Mouse (Mus musculus) hematopoietic stem cell, adult 5-6 weeks (primary cell): ENCODE data around the gene Eapp. TPM values are rescaled to one million over a fixed set of nuclear protein-coding genes. Genes with fewer than 3 reads are reported as not detected.

Experiments used
- ATAC-seq, 2 experiments: fragments of 125-278 bp in 1 of 2; replicated peaks in 1 of 2; 2 replicates each; pipeline ENCODE4 v1.8.0; 2016 to 2017; ENCODE audit warnings: inconsistent platforms in 2 of 2, mild to moderate bottlenecking in 2 of 2, moderate number of reproducible peaks in 2 of 2, low read depth in 1 of 2, moderate TSS enrichment in 1 of 2; ENCODE audit not compliant: low FRiP score in 2 of 2, poor library complexity in 2 of 2, severe bottlenecking in 2 of 2, insufficient read depth in 1 of 2, low TSS enrichment in 1 of 2
- total RNA-seq: library from RNA; stranded (forward); fragments of 172-1452, 232-1000 nt; gene quantifications from 2 replicates; pipeline ENCODE4 v1.2.3, GENCODE M21; 2017

The Eapp gene
- total RNA-seq, 1 experiment from 2014 or later, result 116 TPM

GRCm38 (mm10) chr12:54654741-54655140 lies 41.0 kb downstream of the Eapp start:
- ATAC-seq, result no peak

GRCm38 (mm10) chr12:54654141-54654540 lies 41.6 kb downstream of the Eapp start:
- no peak for ATAC-seq

- no peak for ATAC-seq
Measured at GRCm38 (mm10) chr12:54652346-54652745, 43.4 kb downstream of the Eapp start.

- no peak for ATAC-seq
Measured at GRCm38 (mm10) chr12:54651820-54652219, 43.9 kb downstream of the Eapp start.

- peak; percentile 65 to 76 for ATAC-seq
Measured at GRCm38 (mm10) chr12:54651158-54651557, 44.5 kb downstream of the Eapp start.

GRCm38 (mm10) chr12:54644947-54645346 lies 50.8 kb downstream of the Eapp start:
- no peak for ATAC-seq

GRCm38 (mm10) chr12:54643320-54643892 lies 52.3 kb downstream of the Eapp start:
- ATAC-seq, result peak; percentile 12 to 32; a peak in 1 of 4 replicates

- ATAC-seq, result no peak
Measured at GRCm38 (mm10) chr12:54641374-54641773, 54.3 kb downstream of the Eapp start.

- ATAC-seq, result no peak
Measured at GRCm38 (mm10) chr12:54640259-54640658, 55.4 kb downstream of the Eapp start.

- peak in 1 of 2 experiments; percentile 36; a peak in 1 of 4 replicates for ATAC-seq
Measured at GRCm38 (mm10) chr12:54637033-54637432, 58.7 kb downstream of the Eapp start.

GRCm38 (mm10) chr12:54632141-54632540 lies 63.6 kb downstream of the Eapp start:
- ATAC-seq, result no peak

GRCm38 (mm10) chr12:54621942-54622341 lies 73.8 kb downstream of the Eapp start:
- ATAC-seq, result no peak

Other genes starting within 250 kb of the Eapp start
- 210 and 247 TPM in 2 replicates for gene Sptssa, start 39.3 kb downstream of the Eapp start, total RNA-seq
- 108 and 111 TPM in 2 replicates for gene Snx6, start 99.8 kb upstream of the Eapp start, total RNA-seq
- 26.1 and 51.2 TPM in 2 replicates for gene Cfl2, start 167.0 kb upstream of the Eapp start, total RNA-seq